Mouse (Mus musculus) MN1 (cell line): ENCODE results near the gene Enpp1.

Source experiments
- DNase-seq: peaks from one replicate; pipeline ENCODE4 v3.0.0-alpha.2; 2016; ENCODE audit warnings: low spot score

Enpp1 gene

DNA sequence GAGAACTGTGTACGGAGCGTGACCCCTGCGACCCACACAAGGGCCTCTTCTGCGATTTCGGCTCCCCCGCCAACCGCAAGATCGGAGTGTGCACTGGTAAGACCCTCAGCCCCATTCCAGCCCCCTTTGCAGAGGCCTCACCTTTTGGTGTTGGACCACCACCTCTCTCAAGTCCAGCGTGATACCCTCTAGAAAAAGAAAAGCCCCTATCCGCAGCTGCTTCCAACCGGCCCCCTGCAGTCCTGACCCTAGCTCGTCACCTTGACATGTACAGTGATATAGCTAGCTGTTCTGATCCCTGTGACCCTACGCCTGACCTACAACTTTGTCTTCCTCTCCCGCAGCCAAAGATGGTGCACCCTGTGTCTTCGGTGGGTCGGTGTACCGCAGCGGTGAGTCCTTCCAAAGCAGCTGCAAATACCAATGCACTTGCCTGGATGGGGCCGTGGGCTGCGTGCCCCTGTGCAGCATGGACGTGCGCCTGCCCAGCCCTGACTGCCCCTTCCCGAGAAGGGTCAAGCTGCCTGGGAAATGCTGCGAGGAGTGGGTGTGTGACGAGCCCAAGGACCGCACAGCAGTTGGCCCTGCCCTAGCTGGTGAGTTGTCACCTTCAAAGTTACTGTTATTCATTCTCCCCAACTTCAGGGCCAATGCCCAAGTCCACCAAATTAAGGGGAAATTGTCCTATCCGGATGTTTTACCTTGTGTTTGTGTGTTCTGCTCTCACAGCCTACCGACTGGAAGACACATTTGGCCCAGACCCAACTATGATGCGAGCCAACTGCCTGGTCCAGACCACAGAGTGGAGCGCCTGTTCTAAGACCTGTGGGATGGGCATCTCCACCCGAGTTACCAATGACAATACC is 115.7 kb downstream of the Enpp1 start:
- DNase-seq: no peak

- no peak for DNase-seq
Observed at GRCm38 (mm10) chr10:24595250-24596002, 116.5 kb downstream of the Enpp1 start, which contains the start of gene Ccn2. Gene Ccn2 (plus strand): TSS chr10:24595442.

GRCm38 (mm10) chr10:24593556-24593955 is 118.4 kb downstream of the Enpp1 start:
- DNase-seq: no peak

- DNase-seq: no peak
Observed at GRCm38 (mm10) chr10:24592969-24593368, 119.0 kb downstream of the Enpp1 start.

DNA sequence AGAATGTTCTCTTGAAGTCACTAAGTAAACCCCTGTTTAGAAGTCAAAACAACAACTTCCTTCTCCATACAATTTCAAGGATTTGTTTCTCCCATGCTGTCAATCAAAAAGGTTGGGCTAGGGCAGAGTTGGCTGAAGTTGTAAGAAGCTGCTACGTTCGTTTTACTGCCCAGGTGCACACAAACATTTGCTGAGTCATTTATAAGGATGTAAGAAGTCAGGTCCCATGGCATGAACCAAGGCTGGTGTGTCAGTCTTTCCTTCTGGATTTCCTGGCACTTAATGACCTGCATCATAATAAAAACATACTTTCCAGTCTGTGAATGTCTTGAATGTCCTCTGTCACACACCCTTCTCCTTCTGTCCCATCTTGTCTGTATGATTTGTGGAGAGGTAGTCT is 119.6 kb downstream of the Enpp1 start:
- DNase-seq: no peak

- no peak for DNase-seq
Observed at GRCm38 (mm10) chr10:24591741-24592140, 120.2 kb downstream of the Enpp1 start.

GRCm38 (mm10) chr10:24591136-24591535 is 120.8 kb downstream of the Enpp1 start:
- DNase-seq: peak; percentile 75

GRCm38 (mm10) chr10:24590546-24590945 is 121.4 kb downstream of the Enpp1 start:
- no peak for DNase-seq

GRCm38 (mm10) chr10:24589238-24589637 is 122.7 kb downstream of the Enpp1 start:
- no peak for DNase-seq

GRCm38 (mm10) chr10:24588824-24589223 is 123.1 kb downstream of the Enpp1 start:
- DNase-seq: no peak
